Mouse (Mus musculus): Measurements from ENCODE around the gene Cnnm4. TPM values are rescaled to one million over a fixed set of nuclear protein-coding genes. Genes with fewer than 3 reads are reported as not detected.

Gene Cnnm4
- total and polyA plus RNA-seq, 3 experiments, result 7.8 to 8.5 TPM; not detected in 1

GRCm38 (mm10) chr1:36549491-36549890, 78.1 kb downstream of the Cnnm4 start:
- Histone ChIP-seq H3K36me3 (ENCODE audit: control insufficient read depth in 1 of 2, insufficient read depth in 2 of 2, low read length in 2 of 2) (no peaks in the 10 kb centered on the region), H3K27me3 (ENCODE audit: control insufficient read depth in 1 of 2, insufficient read depth in 2 of 2, low read length in 2 of 2) (no peaks in the 10 kb centered on the region)

GRCm38 (mm10) chr1:36550075-36550863, 78.8 kb downstream of the Cnnm4 start:
- Histone ChIP-seq H3K4me1 (ENCODE audit: control insufficient read depth in 1 of 2, insufficient read depth in 2 of 2, low read length in 2 of 2) (peaks cover 0 to 3% of the 10 kb centered on the region in 2 experiments; a peak in 3 of 4 replicates), H3K36me3 (ENCODE audit: control insufficient read depth in 1 of 2, insufficient read depth in 2 of 2, low read length in 2 of 2) (no peaks in the 10 kb centered on the region)

More at GRCm38 (mm10) chr1:36549491-36549890, 78.1 kb downstream of the Cnnm4 start:
- no peak for TF ChIP-seq EP300 (IDR thresholded peaks at IDR 0.05; ENCODE audit: low read depth in 1 of 2, low read length in 2 of 2)
- TF ChIP-seq CHD2 (IDR thresholded peaks at IDR 0.05; ENCODE audit: low read length), result no peak
- no peak for TF ChIP-seq HCFC1 (IDR thresholded peaks at IDR 0.05; ENCODE audit: low read depth, low read length)
- TF ChIP-seq UBTF (IDR thresholded peaks at IDR 0.05; ENCODE audit: borderline replicate concordance, insufficient read depth, low read depth, low read length), result no peak
- TF ChIP-seq TBP (IDR thresholded peaks at IDR 0.05; ENCODE audit: low read depth, low read length), result no peak
- no peak for TF ChIP-seq ZNF384 (IDR thresholded peaks at IDR 0.05; ENCODE audit: low read depth, low read length)
- no peak for TF ChIP-seq MYB (IDR thresholded peaks at IDR 0.05; ENCODE audit: low read depth, low read length)
- TF ChIP-seq MAZ (IDR thresholded peaks at IDR 0.05; ENCODE audit: low read depth, low read length), result no peak
- TF ChIP-seq BHLHE40 (IDR thresholded peaks at IDR 0.05; ENCODE audit: borderline replicate concordance, low read depth, low read length), result no peak
- no peak for TF ChIP-seq CHD1 (IDR thresholded peaks at IDR 0.05; ENCODE audit: low read depth, low read length)
- TF ChIP-seq RAD21 (IDR thresholded peaks at IDR 0.05; ENCODE audit: low read depth, low read length), result no peak
- no peak for TF ChIP-seq POLR2A (IDR thresholded peaks at IDR 0.05; ENCODE audit: control insufficient read depth in 1 of 2, insufficient read depth in 1 of 2, low read depth in 1 of 2, low read length in 2 of 2, poor library complexity in 1 of 2)
- no peak for TF ChIP-seq TCF12 (IDR thresholded peaks at IDR 0.05; ENCODE audit: low read depth, low read length)
- no peak for TF ChIP-seq MAX (IDR thresholded peaks at IDR 0.05; ENCODE audit: low read length)
- no peak for TF ChIP-seq ZC3H11A (IDR thresholded peaks at IDR 0.05; ENCODE audit: low read depth, low read length)
- TF ChIP-seq TAL1 (IDR thresholded peaks at IDR 0.05; ENCODE audit: low read length), result no peak
- TF ChIP-seq RCOR1 (IDR thresholded peaks at IDR 0.05; ENCODE audit: low read depth, low read length), result no peak
- Histone ChIP-seq H3K27ac (ENCODE audit: control insufficient read depth, low read depth, low read length) (no peak overlapping the region), H3K4me3 (ENCODE audit: control insufficient read depth in 1 of 2, insufficient read depth in 1 of 2, low read depth in 2 of 2, low read length in 2 of 2) (no peak overlapping the region), H3K9ac (ENCODE audit: control insufficient read depth, low read depth, low read length, poor library complexity, severe bottlenecking) (no peak overlapping the region), H3K4me1 (ENCODE audit: control insufficient read depth in 1 of 2, insufficient read depth in 2 of 2, low read length in 2 of 2) (peaks cover 0 to 3% of the 10 kb centered on the region in 2 experiments; a peak in 3 of 4 replicates), H3K79me2 (ENCODE audit: control insufficient read depth, insufficient read depth, low read length, poor library complexity) (peaks cover 4% of the 10 kb centered on the region), H3K9me3 (replicated peaks; ENCODE audit: insufficient read depth, low read length) (no peaks in the 10 kb centered on the region)
- DNase-seq (ENCODE audit: low read depth, low spot score), result no peak

More at GRCm38 (mm10) chr1:36550075-36550863, 78.8 kb downstream of the Cnnm4 start:
- peaks cover 3% of the 10 kb centered on the region; the same call in 1 of the 2 replicates for H3K79me2 ChIP-seq (ENCODE audit: control insufficient read depth, insufficient read depth, low read length, poor library complexity)
- DNase-seq (ENCODE audit: low read depth, low spot score), result no peak
- no peaks in the 10 kb centered on the region for H3K9me3 ChIP-seq (replicated peaks; ENCODE audit: insufficient read depth, low read length)
- no peaks in the 10 kb centered on the region for H3K27me3 ChIP-seq (ENCODE audit: control insufficient read depth in 1 of 2, insufficient read depth in 2 of 2, low read length in 2 of 2)
- H3K27ac ChIP-seq (ENCODE audit: control insufficient read depth, low read depth, low read length), result no peak overlapping the region
- no peak overlapping the region for H3K9ac ChIP-seq (ENCODE audit: control insufficient read depth, low read depth, low read length, poor library complexity, severe bottlenecking)
- H3K4me3 ChIP-seq (ENCODE audit: control insufficient read depth in 1 of 2, insufficient read depth in 1 of 2, low read depth in 2 of 2, low read length in 2 of 2), result no peak overlapping the region
- TF ChIP-seq MAZ (IDR thresholded peaks at IDR 0.05; ENCODE audit: low read depth, low read length) (no peak), POLR2AphosphoS5 (IDR thresholded peaks at IDR 0.05; ENCODE audit: borderline replicate concordance, low read depth, low read length) (no peak), BHLHE40 (IDR thresholded peaks at IDR 0.05; ENCODE audit: borderline replicate concordance, low read depth, low read length) (no peak), ELF1 (IDR thresholded peaks at IDR 0.05; ENCODE audit: low read depth, low read length) (no peak), POLR2A (IDR thresholded peaks at IDR 0.05; ENCODE audit: control insufficient read depth in 1 of 2, insufficient read depth in 1 of 2, low read depth in 1 of 2, low read length in 2 of 2, poor library complexity in 1 of 2) (no peak), HCFC1 (IDR thresholded peaks at IDR 0.05; ENCODE audit: low read depth, low read length) (no peak), CHD2 (IDR thresholded peaks at IDR 0.05; ENCODE audit: low read length) (no peak), KAT2A (conservative IDR thresholded peaks at IDR 0.05; ENCODE audit: low read depth, low read length) (no peak), ZKSCAN1 (IDR thresholded peaks at IDR 0.05; ENCODE audit: low read depth, low read length) (no peak), UBTF (IDR thresholded peaks at IDR 0.05; ENCODE audit: borderline replicate concordance, insufficient read depth, low read depth, low read length) (no peak), POLR2AphosphoS2 (IDR thresholded peaks at IDR 0.05; ENCODE audit: low read length) (no peak), SMC3 (IDR thresholded peaks at IDR 0.05; ENCODE audit: low read depth, low read length) (no peak), NRF1 (IDR thresholded peaks at IDR 0.05; ENCODE audit: insufficient read depth, low read depth, low read length, poor library complexity, severe bottlenecking) (no peak), TBP (IDR thresholded peaks at IDR 0.05; ENCODE audit: low read depth, low read length) (no peak), GABPA (IDR thresholded peaks at IDR 0.05; ENCODE audit: low read depth, low read length) (no peak), MAX (IDR thresholded peaks at IDR 0.05; ENCODE audit: low read length) (no peak), SIN3A (IDR thresholded peaks at IDR 0.05; ENCODE audit: low read length) (no peak), ZNF384 (IDR thresholded peaks at IDR 0.05; ENCODE audit: low read depth, low read length) (no peak), MXI1 (IDR thresholded peaks at IDR 0.05; ENCODE audit: low read depth, low read length) (no peak)
